Mouse (Mus musculus): ENCODE results near the gene Nat8f1. TPM values are rescaled to one million over a fixed set of nuclear protein-coding genes. Genes with fewer than 3 reads are reported as not detected.
"Not testable (repeated sequence)": the region's sequence is repeated elsewhere in the genome, so short reads cannot be mapped to it uniquely, and the experiment has no call there.

Nat8f1 gene
- total and polyA plus RNA-seq, 3 experiments, result 0.50 to 4.7 (median 1.4) TPM

- dilution Hi-C loops (cut with MboI; ENCODE audit: extremely low pct_ligation_motif_present, extremely low pct_unique_long_range_greater_than_20kb, low sequenced_read_pairs), result no loop called here
Observed at GRCm38 (mm10) chr6:85902303-85902702, 13.2 kb downstream of the Nat8f1 start.

GRCm38 (mm10) chr6:85898596-85899475 is 16.7 kb downstream of the Nat8f1 start:
- H3K4me2 ChIP-seq (ENCODE audit: insufficient read depth, low read depth, poor library complexity, severe bottlenecking); H3K27me3 ChIP-seq (replicated peaks); H3K9ac ChIP-seq (ENCODE audit: insufficient read depth, low read depth); in situ Hi-C loops (cut with MboI; ENCODE audit: low pct_ligation_motif_present, low pct_unique_long_range_greater_than_20kb, low sequenced_read_pairs); H3K27ac ChIP-seq (ENCODE audit: insufficient read depth, low read depth); H3K79me2 ChIP-seq (replicated peaks; ENCODE audit: control insufficient read depth, extremely low read depth, insufficient read depth, poor library complexity, severe bottlenecking); H3K4me1 ChIP-seq (ENCODE audit: control insufficient read depth in 1 of 2, insufficient read depth in 2 of 2); H3K4me3 ChIP-seq (replicated peaks in 1 of 3; ENCODE audit: low read depth in 2 of 3, low read length in 2 of 3, poor library complexity in 1 of 3); dilution Hi-C loops (cut with MboI; ENCODE audit: extremely low pct_ligation_motif_present, extremely low pct_unique_long_range_greater_than_20kb, low sequenced_read_pairs); H3K9me3 ChIP-seq (replicated peaks; ENCODE audit: low read length); H3K36me3 ChIP-seq (replicated peaks in 1 of 2; ENCODE audit: control insufficient read depth in 1 of 2, insufficient read depth in 1 of 2, low read length in 1 of 2); DNase-seq (ENCODE audit: extremely low read depth): not testable (repeated sequence)

More at GRCm38 (mm10) chr6:85902303-85902702, 13.2 kb downstream of the Nat8f1 start:
- Histone ChIP-seq H3K4me1 (ENCODE audit: control insufficient read depth in 1 of 2, insufficient read depth in 2 of 2) (peaks cover 0 to 5% of the 10 kb centered on the region in 2 experiments; a peak in 2 of 4 replicates), H3K27me3 (replicated peaks) (no peaks in the 10 kb centered on the region), H3K27ac (ENCODE audit: insufficient read depth, low read depth) (no peak overlapping the region), H3K4me2 (ENCODE audit: insufficient read depth, low read depth, poor library complexity, severe bottlenecking) (no peak overlapping the region), H3K36me3 (replicated peaks in 1 of 2; ENCODE audit: control insufficient read depth in 1 of 2, insufficient read depth in 1 of 2, low read length in 1 of 2) (peaks cover 0 to 1% of the 10 kb centered on the region in 2 experiments), H3K4me3 (replicated peaks in 1 of 3; ENCODE audit: low read depth in 2 of 3, low read length in 2 of 3, poor library complexity in 1 of 3) (no peak overlapping the region), H3K9ac (ENCODE audit: insufficient read depth, low read depth) (no peak overlapping the region), H3K79me2 (replicated peaks; ENCODE audit: control insufficient read depth, extremely low read depth, insufficient read depth, poor library complexity, severe bottlenecking) (no peaks in the 10 kb centered on the region), H3K9me3 (replicated peaks; ENCODE audit: low read length) (no peaks in the 10 kb centered on the region)
- no peak for TF ChIP-seq E2F4 (IDR thresholded peaks at IDR 0.05; ENCODE audit: insufficient replicate concordance, low read depth, low read length)
- in situ Hi-C loops (cut with MboI; ENCODE audit: low pct_ligation_motif_present, low pct_unique_long_range_greater_than_20kb, low sequenced_read_pairs), result loop anchor here (25.0 kb wide), 2 partner anchors 315 to 440 kb away; partner anchors contain the start of genes Alms1, Cct7 and Pradc1
- no peak for DNase-seq (ENCODE audit: extremely low read depth)

GRCm38 (mm10) chr6:85895061-85895648 is 20.3 kb downstream of the Nat8f1 start:
- H3K27me3 ChIP-seq (replicated peaks); H3K4me2 ChIP-seq (ENCODE audit: insufficient read depth, low read depth, poor library complexity, severe bottlenecking); DNase-seq (ENCODE audit: extremely low read depth); H3K9ac ChIP-seq (ENCODE audit: insufficient read depth, low read depth); H3K4me3 ChIP-seq (replicated peaks in 1 of 3; ENCODE audit: low read depth in 2 of 3, low read length in 2 of 3, poor library complexity in 1 of 3); H3K4me1 ChIP-seq (ENCODE audit: control insufficient read depth in 1 of 2, insufficient read depth in 2 of 2); in situ Hi-C loops (cut with MboI; ENCODE audit: low pct_ligation_motif_present, low pct_unique_long_range_greater_than_20kb, low sequenced_read_pairs); dilution Hi-C loops (cut with MboI; ENCODE audit: extremely low pct_ligation_motif_present, extremely low pct_unique_long_range_greater_than_20kb, low sequenced_read_pairs); H3K36me3 ChIP-seq (replicated peaks in 1 of 2; ENCODE audit: control insufficient read depth in 1 of 2, insufficient read depth in 1 of 2, low read length in 1 of 2); H3K27ac ChIP-seq (ENCODE audit: insufficient read depth, low read depth); H3K79me2 ChIP-seq (replicated peaks; ENCODE audit: control insufficient read depth, extremely low read depth, insufficient read depth, poor library complexity, severe bottlenecking): not testable (repeated sequence)
- H3K9me3 ChIP-seq (replicated peaks; ENCODE audit: low read length), result peaks cover 17% of the 10 kb centered on the region
- peak; percentile 23 for TF ChIP-seq RAD21 (IDR thresholded peaks at IDR 0.05; ENCODE audit: low read depth, low read length)
- TF ChIP-seq CTCF (conservative IDR thresholded peaks at IDR 0.05 in 1 of 2, IDR thresholded peaks at IDR 0.05 in 1 of 2; ENCODE audit: low read depth in 2 of 2, low read length in 2 of 2), result peak; percentile 19 to 54; a peak in 2 of 4 replicates
- peak; percentile 33 for TF ChIP-seq SMC3 (IDR thresholded peaks at IDR 0.05; ENCODE audit: low read depth, low read length)
